Mouse (Mus musculus): ENCODE measurements at regions not wholly inside any gene's neighbourhood (a gene's known extent, or its start where the extent isn't known, plus 50 kb on each side); places are given as distances from the start of the nearest gene placed in this dataset.

- ATAC-seq (ENCODE audit: insufficient read depth) (no peak), DNase-seq (ENCODE audit: low read depth in 3 of 3, low spot score in 3 of 3) (no peak)
- Histone ChIP-seq H3K9ac (replicated peaks) (no peak overlapping the region), H3K36me3 (replicated peaks; ENCODE audit: control insufficient read depth, insufficient read depth, low read depth) (no peaks in the 10 kb centered on the region), H3K4me2 (ENCODE audit: low read depth) (no peak overlapping the region), H3K27me3 (ENCODE audit: control insufficient read depth, insufficient read depth, low read length) (no peaks in the 10 kb centered on the region), H3K4me1 (replicated peaks; ENCODE audit: control insufficient read depth in 2 of 2, insufficient read depth in 2 of 2, low read length in 1 of 2) (no peaks in the 10 kb centered on the region), H3K4me3 (ENCODE audit: insufficient read depth in 1 of 2, low read depth in 2 of 2, low read length in 2 of 2) (no peak overlapping the region), H3K27ac (no peak overlapping the region), H3K9me3 (ENCODE audit: control insufficient read depth, low read length) (no peaks in the 10 kb centered on the region)
- TF ChIP-seq EP300 (IDR thresholded peaks at IDR 0.05; ENCODE audit: low read depth) (no peak), CTCF (IDR thresholded peaks at IDR 0.05; ENCODE audit: low read depth) (no peak)
- WGBS (ENCODE audit: insufficient replicate concordance) = 70% methylated on average over 2 of the region's 2 CpGs
These were observed 347.6 kb upstream of the Nr3c2 start for GRCm38 (mm10) chr8:76551681-76552080.

GRCm38 (mm10) chr8:76601566-76601965 is 297.7 kb upstream of the Nr3c2 start:
- Histone ChIP-seq H3K27ac (no peak overlapping the region), H3K4me1 (replicated peaks; ENCODE audit: control insufficient read depth in 2 of 2, insufficient read depth in 2 of 2, low read length in 1 of 2) (no peaks in the 10 kb centered on the region), H3K36me3 (replicated peaks; ENCODE audit: control insufficient read depth, insufficient read depth, low read depth) (no peaks in the 10 kb centered on the region), H3K4me2 (ENCODE audit: low read depth) (no peak overlapping the region), H3K27me3 (ENCODE audit: control insufficient read depth, insufficient read depth, low read length) (no peaks in the 10 kb centered on the region), H3K9ac (replicated peaks) (no peak overlapping the region), H3K9me3 (ENCODE audit: control insufficient read depth, low read length) (no peaks in the 10 kb centered on the region), H3K4me3 (ENCODE audit: insufficient read depth in 1 of 2, low read depth in 2 of 2, low read length in 2 of 2) (no peak overlapping the region)
- WGBS (ENCODE audit: insufficient replicate concordance) = 40% methylated on average over 1 of the region's 1 CpGs
- DNase-seq (ENCODE audit: low read depth in 3 of 3, low spot score in 3 of 3) (no peak), ATAC-seq (ENCODE audit: insufficient read depth) (no peak)
- TF ChIP-seq EP300 (IDR thresholded peaks at IDR 0.05; ENCODE audit: low read depth) = no peak
- TF ChIP-seq CTCF (IDR thresholded peaks at IDR 0.05; ENCODE audit: low read depth) = no peak

- H3K4me3 ChIP-seq (ENCODE audit: insufficient read depth in 1 of 2, low read depth in 2 of 2, low read length in 2 of 2) = no peak overlapping the region
- ATAC-seq (ENCODE audit: insufficient read depth) = no peak
- TF ChIP-seq CTCF (IDR thresholded peaks at IDR 0.05; ENCODE audit: low read depth) = no peak
- TF ChIP-seq EP300 (IDR thresholded peaks at IDR 0.05; ENCODE audit: low read depth) = no peak
These were observed 280.5 kb upstream of the Nr3c2 start for GRCm38 (mm10) chr8:76618721-76619120.

GRCm38 (mm10) chr8:76620853-76621252 is 278.4 kb upstream of the Nr3c2 start:
- Histone ChIP-seq H3K4me1 (replicated peaks; ENCODE audit: control insufficient read depth in 2 of 2, insufficient read depth in 2 of 2, low read length in 1 of 2) (no peaks in the 10 kb centered on the region), H3K36me3 (replicated peaks; ENCODE audit: control insufficient read depth, insufficient read depth, low read depth) (no peaks in the 10 kb centered on the region), H3K9ac (replicated peaks) (no peak overlapping the region), H3K27me3 (ENCODE audit: control insufficient read depth, insufficient read depth, low read length) (no peaks in the 10 kb centered on the region), H3K4me3 (ENCODE audit: insufficient read depth in 1 of 2, low read depth in 2 of 2, low read length in 2 of 2) (no peak overlapping the region), H3K9me3 (ENCODE audit: control insufficient read depth, low read length) (no peaks in the 10 kb centered on the region), H3K4me2 (ENCODE audit: low read depth) (no peak overlapping the region), H3K27ac (no peak overlapping the region)
- DNase-seq (ENCODE audit: low read depth in 3 of 3, low spot score in 3 of 3) (no peak), ATAC-seq (ENCODE audit: insufficient read depth) (no peak)
- WGBS (ENCODE audit: insufficient replicate concordance) = 66% methylated on average over 3 of the region's 3 CpGs
- TF ChIP-seq EP300 (IDR thresholded peaks at IDR 0.05; ENCODE audit: low read depth) = no peak
- no peak for TF ChIP-seq CTCF (IDR thresholded peaks at IDR 0.05; ENCODE audit: low read depth)

More at GRCm38 (mm10) chr8:76618721-76619120, 280.5 kb upstream of the Nr3c2 start:
- no peaks in the 10 kb centered on the region for H3K36me3 ChIP-seq (replicated peaks; ENCODE audit: control insufficient read depth, insufficient read depth, low read depth)
- no peaks in the 10 kb centered on the region for H3K4me1 ChIP-seq (replicated peaks; ENCODE audit: control insufficient read depth in 2 of 2, insufficient read depth in 2 of 2, low read length in 1 of 2)
- no peaks in the 10 kb centered on the region for H3K9me3 ChIP-seq (ENCODE audit: control insufficient read depth, low read length)
- no peak overlapping the region for H3K4me2 ChIP-seq (ENCODE audit: low read depth)
- no peaks in the 10 kb centered on the region for H3K27me3 ChIP-seq (ENCODE audit: control insufficient read depth, insufficient read depth, low read length)
- no peak overlapping the region for H3K27ac ChIP-seq
- H3K9ac ChIP-seq (replicated peaks) = no peak overlapping the region
- no peak for DNase-seq (ENCODE audit: low read depth in 3 of 3, low spot score in 3 of 3)
- WGBS (ENCODE audit: insufficient replicate concordance) = 52% methylated on average over 2 of the region's 2 CpGs

GRCm38 (mm10) chr8:76633086-76633485 is 266.2 kb upstream of the Nr3c2 start:
- Histone ChIP-seq H3K4me1 (replicated peaks; ENCODE audit: control insufficient read depth in 2 of 2, insufficient read depth in 2 of 2, low read length in 1 of 2) (no peaks in the 10 kb centered on the region), H3K4me2 (ENCODE audit: low read depth) (no peak overlapping the region), H3K4me3 (ENCODE audit: insufficient read depth in 1 of 2, low read depth in 2 of 2, low read length in 2 of 2) (no peak overlapping the region), H3K9me3 (ENCODE audit: control insufficient read depth, low read length) (no peaks in the 10 kb centered on the region), H3K27ac (no peak overlapping the region), H3K36me3 (replicated peaks; ENCODE audit: control insufficient read depth, insufficient read depth, low read depth) (no peaks in the 10 kb centered on the region), H3K9ac (replicated peaks) (no peak overlapping the region), H3K27me3 (ENCODE audit: control insufficient read depth, insufficient read depth, low read length) (no peaks in the 10 kb centered on the region)
- ATAC-seq (ENCODE audit: insufficient read depth) (no peak), DNase-seq (ENCODE audit: low read depth in 3 of 3, low spot score in 3 of 3) (no peak)
- 41% methylated on average over 1 of the region's 1 CpGs for WGBS (ENCODE audit: insufficient replicate concordance)
- TF ChIP-seq EP300 (IDR thresholded peaks at IDR 0.05; ENCODE audit: low read depth) = no peak

Data from liver, embryonic 14.5 days (tissue).